Mouse (Mus musculus): ENCODE results near the gene Zfhx3.

- TF ChIP-seq CTCF (IDR thresholded peaks at IDR 0.05) (no peak), EP300 (IDR thresholded peaks at IDR 0.05) (no peak)
These were observed 683.2 kb downstream of the Zfhx3 start for GRCm38 (mm10) chr8:108625571-108626120.
